Mouse (Mus musculus) CH12.LX (cell line): Measurements from ENCODE around the gene Fam171a2.

ENCODE experiments used
- ELF1 ChIP-seq: IDR thresholded peaks from 2 replicates; pipeline ENCODE4 v1.6.1; 2014; ENCODE audit warnings: low read depth, mild to moderate bottlenecking, inconsistent platforms, low read length, improper control_type of control experiment
- MAFK ChIP-seq: IDR thresholded peaks from 2 replicates; pipeline ENCODE4 v1.6.1; 2011; ENCODE audit warnings: low read length, improper control_type of control experiment; ENCODE audit not compliant: insufficient replicate concordance
- RAD21 ChIP-seq: IDR thresholded peaks from 2 replicates; pipeline ENCODE4 v1.6.1; 2011; ENCODE audit warnings: low read depth, mild to moderate bottlenecking, low read length, improper control_type of control experiment, moderate library complexity
- TCF12 ChIP-seq: IDR thresholded peaks from 2 replicates; pipeline ENCODE4 v1.6.1; 2014; ENCODE audit warnings: low read depth, mild to moderate bottlenecking, inconsistent platforms, low read length, improper control_type of control experiment
- ZKSCAN1 ChIP-seq: IDR thresholded peaks from 2 replicates; pipeline ENCODE4 v1.6.1; 2012; ENCODE audit warnings: low read depth, inconsistent platforms, low read length, improper control_type of control experiment, borderline replicate concordance

DNA sequence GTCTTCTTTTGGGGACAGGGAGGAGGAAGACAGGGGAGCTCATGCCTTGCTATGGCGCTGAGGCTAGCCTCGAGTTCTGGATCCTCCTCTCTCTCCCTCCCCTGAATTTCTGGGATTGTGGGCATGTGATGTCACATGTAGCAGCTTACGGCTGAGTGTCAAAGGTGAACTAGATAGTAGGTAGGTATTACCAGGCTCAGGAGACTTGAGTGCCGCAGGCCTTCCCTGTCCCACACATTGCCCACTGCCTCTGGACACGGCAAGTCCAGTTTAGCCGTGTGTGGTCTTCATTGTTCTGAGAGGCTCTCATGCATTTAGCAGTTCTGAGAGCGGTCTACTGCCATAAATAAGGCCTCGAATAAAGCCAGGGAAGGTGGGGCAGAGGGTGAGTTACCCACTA is 34.4 kb downstream of the Fam171a2 start:
- TF ChIP-seq TCF12 (no peak), MAFK (no peak), ELF1 (no peak), ZKSCAN1 (no peak), RAD21 (no peak)
